Mouse (Mus musculus) forelimb bud, embryonic 11.5 days (tissue): ENCODE data around the gene Traf7.
A peak's percentile ranks its signal among the peaks of the same experiment; 100 is the strongest.

Experiments
- DNase-seq: peaks from one replicate; pipeline ENCODE4 v3.0.0-alpha.2; 2012; ENCODE audit warnings: low read depth, low spot score

The Traf7 gene

DNA sequence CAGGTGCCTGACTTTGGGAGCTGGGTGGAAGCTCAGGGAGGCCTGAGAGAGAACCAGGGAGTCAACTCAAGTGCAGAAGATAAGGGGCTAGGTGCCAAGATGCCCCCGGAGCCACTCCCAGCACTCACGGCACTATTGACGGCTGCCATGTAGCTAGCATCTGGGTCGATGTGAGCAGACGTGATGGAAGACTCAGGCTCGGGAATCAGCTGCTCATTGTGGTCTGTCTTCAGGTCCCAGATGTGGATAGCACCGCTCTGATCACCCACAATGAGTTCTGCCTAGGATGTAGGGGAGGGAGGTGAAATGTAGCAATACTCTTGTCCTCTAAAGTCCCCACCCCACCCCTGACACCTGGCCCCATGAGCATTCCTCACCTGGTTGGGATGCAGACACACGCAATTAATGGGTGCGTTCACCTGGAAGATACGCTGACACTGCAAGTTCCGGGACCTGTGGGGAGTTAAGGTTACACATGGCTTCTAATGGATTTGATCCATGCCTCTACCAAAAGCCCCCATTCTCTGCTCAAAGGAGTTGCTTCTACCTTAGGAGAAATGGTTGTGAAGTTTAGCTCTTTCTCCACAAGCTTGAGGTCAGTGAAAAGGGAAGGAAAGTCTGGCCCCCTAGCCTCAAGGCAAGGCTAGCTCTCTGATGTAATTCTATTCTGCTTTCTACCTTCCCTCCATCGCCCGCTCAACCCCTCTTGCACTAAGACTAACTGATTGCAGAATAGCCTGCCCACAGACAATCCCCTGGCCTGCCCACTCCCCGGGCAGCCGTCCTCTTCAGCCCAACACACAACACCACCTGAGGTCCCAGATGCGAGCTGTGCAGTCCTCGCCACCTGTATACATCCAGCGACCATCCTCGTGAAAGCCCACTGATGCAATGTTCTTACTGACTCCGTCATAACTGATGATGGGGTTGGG is 50.4 kb downstream of the Traf7 start:
- no peak for DNase-seq

DNA sequence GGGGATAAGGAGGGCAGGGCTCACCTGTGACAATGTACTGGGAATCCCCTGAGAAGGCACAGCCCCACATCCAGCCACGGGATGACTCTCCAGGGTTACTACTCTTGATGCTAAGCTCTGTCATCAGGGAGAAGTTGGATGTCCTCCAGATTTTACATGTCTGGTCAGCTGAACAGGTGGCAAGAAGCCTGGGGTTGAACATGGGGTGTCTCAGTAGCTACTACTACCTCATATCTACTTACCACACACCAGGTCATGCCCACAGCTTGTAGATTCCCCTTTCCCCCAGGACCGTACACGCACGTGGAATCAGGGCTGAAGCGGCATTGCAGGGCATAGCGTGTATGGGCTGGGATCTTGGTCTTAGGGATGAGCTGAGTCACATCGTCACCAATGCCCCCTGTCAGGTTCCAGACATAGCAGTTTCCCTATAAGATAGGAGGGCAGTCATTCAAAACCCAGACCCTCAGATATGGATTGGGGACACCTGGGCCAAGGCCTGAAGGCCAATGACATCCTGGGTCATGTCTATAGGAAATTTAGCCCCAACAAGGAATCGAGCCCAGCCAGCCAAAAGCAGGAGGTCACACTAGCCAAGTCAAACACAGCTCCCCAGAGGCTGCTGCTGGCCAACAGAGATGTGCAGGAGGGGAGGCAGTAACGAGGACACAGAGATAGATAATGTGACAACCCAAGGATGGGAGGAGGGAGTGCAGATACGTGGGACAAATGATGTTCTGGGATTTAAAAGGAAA is 51.5 kb downstream of the Traf7 start:
- no peak for DNase-seq

DNA sequence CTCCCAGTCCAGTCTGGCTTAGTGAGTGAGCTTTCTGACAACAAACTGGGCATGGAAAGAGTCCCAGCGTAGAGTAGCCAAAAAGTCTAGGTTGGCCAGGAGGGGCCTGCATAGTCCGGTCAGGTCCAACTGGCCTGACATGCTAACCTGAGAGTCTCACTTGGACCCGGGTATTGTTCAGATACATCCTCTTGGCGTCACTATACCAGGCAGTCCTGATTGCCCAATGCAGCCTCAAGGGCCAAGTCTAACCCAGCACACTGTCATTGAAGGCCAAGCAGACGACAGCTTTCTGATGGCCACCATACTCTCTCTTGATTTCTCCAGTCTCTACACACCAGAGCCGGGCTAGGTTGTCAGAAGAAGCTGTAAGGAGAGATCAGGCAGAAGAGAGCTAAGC is 52.2 kb downstream of the Traf7 start:
- DNase-seq = no peak

DNA sequence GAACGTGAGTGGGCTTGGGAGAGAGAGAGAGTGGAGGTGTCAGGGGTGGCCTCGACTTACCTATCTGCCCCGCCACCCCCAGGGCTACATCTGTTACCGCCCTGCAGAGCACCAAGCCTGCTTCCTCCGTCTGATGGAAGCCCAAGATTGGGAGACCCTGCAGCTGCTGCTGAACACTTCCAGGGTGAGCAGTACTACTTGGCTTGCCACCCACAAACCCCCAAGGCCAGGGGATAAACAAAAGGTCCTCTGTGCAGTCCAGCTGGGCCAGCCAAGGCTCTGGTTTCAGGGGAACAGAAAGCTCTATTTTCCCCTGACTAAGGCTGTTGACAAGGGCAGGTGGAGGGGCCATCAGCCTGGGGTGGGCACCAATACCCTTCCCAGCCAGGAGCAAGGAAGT is 53.2 kb downstream of the Traf7 start:
- no peak for DNase-seq

DNA sequence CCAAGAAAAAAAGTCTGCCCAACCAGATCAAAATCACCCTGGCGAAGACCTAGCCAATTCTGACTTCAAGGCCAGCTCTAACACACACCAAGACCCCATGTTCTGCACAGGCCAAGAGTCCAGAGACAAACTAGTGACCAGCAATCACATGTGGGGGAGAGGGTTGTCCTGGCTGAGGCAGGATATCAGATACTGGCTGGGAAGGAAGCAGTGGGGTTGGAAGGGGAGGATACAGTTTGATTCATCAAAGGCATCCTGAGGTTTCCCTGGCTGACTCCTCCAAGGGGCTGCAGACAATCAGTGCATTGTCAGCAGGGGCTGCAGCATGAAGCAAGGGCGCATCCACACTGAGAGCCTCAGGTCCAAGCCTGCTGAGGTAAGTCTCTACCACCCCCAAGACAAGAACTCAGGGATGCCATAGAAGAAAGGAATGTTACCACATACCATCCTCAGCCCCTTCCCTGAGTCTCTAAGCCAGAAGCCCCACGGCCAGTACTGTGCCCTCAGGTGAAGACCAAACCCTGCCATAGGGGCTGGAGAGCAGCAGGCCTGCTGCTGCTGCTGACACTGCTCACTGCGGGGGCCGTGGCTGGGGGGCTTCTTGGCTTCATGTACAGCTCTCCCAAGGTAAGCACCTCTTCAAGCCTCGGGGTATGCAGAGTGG is 54.0 kb downstream of the Traf7 start, which contains the start of gene Bricd5:
Gene Bricd5 (plus strand): TSS at position 273 of the 664 bp plus-strand sequence.
- DNase-seq = no peak

DNA sequence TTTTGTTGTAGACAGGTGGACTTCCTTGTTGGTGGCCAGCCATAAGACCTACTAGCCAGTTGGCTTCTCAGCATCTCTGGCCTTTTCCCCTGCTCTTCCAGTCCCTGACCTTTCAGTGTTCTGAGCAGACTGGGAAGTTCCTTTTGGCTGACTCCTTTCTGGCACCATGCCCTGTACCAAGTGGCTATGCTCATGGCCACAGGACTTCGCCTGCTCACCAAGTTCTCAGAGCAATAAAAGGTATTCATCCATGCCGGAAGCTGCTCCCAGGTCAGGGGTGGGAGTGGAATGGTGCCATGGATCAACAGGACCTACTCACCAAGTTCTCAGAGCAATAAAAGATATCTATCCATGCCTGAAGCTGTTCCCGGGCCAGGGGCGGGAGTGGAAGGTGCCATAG is 55.2 kb downstream of the Traf7 start:
- DNase-seq = no peak

DNA sequence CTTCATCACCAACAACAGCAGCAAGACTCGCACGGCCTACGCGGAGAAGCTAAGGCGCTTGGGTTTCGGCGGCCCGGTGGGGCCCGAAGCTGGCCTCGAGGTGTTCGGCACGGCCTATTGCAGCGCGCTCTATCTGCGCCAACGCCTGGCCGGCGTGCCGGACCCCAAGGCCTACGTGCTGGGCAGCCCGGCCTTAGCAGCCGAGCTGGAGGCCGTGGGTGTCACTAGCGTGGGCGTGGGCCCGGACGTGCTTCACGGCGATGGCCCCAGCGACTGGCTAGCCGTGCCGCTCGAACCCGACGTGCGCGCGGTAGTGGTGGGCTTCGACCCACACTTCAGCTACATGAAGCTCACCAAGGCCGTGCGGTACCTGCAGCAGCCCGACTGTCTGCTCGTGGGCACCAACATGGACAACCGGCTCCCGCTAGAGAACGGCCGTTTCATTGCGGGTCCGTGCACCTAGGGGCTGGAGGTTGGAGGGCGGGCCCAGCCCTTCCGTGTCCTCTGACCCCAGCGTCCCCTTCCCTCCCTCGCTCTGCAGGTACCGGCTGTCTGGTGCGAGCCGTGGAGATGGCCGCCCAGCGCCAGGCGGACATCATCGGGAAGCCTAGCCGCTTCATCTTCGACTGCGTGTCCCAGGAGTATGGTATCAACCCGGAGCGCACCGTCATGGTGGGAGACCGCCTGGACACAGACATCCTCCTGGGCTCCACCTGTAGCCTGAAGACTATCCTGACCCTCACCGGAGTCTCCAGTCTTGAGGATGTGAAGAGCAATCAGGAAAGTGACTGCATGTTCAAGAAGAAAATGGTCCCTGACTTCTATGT is 56.8 kb downstream of the Traf7 start:
- no peak for DNase-seq

DNA sequence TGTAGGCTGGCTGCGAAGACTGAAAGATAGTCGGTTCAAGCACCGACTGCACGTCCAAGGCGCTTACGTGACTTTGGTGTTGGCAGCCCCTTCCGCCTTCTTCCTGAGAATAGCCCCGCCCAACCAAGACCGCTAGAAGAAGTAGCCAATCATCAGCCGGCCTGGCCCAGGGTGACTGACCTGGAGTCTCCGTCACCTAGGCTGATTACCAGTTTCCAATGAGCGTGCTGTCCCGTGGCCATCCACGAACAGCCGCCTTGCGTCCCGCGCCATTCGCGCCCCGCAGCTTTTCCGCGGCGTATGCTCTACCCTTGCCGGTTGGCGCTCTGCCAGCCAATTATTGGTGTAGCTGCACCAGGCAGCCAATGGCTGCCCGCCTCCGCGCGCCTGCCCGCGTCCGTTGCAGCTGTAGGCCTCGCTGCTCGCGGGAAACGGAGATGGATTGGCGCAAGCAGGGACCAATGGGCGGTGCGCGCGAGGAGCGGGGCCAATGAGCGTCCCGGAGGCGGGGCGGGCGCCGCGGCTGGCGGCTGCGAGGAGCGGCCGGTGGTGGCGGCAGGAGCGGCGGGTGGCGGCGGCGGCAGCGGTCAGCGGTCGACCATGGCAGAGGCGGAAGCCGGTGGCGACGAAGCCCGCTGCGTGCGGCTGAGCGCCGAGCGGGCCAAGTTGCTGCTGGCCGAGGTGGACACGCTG is 57.7 kb downstream of the Traf7 start, which contains the start of the genes E4f1 and Pgp:
Gene E4f1 (minus strand): TSS at position 404 of the 693 bp plus-strand sequence.
Gene Pgp (plus strand): TSS at position 483 of the 693 bp plus-strand sequence.
- peak; percentile 98 for DNase-seq

DNA sequence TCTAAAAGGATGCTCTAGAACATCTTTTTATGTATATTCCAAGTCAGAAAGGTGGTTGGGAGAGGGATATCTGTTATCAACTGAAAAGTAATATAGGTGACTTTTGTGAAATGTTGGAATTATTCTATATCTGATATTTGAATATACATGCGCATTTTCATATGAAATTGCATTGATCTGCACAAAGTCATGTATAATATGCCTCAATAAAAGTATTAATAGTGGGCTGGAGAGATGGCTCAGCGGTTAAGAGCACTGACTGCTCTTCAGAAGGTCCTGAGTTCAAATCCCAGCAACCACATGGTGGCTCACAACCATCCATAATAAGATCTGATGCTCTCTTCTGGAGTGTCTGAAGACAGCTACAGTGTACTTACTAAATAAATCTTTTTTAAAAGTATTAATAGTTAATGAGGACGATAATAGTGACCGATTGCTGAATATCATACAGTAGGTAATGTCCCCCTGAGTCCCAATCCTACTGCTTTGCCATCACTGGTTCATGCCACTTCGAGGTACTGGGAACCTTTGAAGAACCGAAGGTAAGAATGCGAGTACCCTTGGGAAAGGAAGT is 58.3 kb downstream of the Traf7 start:
- DNase-seq = no peak

DNA sequence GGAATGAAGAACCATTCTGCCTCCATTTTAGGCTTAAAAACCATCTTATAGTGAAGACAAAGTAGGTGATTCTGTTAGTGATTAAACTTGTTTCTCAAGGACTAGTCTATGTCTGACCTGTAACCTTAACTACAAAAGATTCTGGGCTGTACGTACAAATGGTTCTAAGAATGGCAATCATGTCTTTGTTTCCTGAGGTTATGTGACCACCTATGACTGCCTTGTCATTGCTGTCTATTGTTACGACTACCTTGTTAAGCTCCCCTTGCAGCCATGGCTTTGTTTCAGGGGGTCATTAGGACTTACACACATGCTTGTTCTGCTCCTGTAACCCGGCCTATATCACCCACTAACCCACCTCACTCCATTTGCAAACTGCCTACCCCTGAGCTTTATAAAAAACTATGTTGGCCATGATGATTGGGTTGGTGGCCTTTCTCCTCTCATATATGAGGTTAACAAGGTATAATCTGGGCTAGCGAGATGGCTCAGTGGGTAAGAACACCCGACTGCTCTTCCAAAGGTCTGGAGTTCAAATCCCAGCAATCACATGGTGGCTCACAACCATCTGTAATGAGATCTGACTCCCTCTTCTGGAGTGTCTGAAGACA is 59.0 kb downstream of the Traf7 start:
- DNase-seq = no peak

DNA sequence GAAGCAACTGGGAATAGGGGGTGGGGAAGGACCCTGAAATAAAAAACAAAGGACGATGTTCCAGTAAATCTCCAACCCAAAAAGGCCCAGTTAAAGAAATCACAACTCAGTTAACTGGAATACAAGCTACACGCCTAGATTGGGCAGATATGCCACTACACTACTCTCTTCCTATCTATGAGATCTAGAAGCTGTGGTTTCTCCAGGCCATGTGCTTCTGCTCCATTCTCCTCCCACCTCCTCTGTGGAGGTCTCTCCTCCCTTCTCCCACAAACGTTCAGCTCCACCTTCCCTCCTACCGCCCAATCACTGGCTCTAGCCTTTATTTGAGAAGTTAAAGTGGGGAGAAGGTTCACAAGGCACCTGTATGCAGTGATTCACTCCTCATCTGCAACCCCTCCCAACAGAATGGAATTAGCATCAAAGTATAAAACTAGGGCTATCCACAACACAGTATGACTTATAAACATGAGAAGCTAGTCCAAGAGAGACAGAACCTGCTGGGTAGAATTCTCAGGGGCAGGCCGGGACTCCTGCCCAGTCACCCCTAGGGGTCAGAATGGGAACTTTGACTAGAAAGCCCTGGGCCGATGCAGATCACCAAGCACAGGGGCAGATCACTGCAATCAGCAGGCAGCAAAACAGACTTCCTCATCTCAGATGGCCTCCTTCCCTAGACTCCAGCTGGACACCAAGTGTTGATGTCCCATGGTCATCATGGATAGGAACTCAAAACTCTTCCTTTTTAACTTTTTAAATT is 64.2 kb downstream of the Traf7 start:
- no peak for DNase-seq

DNA sequence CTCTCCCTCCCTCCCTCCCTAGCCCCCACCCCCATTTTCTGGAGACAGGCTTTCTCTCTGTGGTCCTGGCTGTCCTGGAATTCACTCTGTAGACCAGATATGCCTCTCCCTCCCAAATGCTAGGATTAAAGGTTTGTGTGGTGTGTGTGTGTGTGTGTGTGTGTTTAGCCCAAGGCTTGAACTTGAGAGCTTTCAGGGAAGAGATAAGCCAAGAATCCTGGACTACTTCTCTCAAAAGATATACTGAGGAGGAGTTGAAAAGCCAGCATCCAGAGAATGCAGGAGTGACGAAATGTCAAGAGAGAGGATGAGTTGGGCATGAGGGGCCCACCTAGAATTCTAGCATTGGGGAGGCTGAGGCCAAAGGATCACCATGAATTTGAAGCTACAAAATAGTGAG is 64.8 kb downstream of the Traf7 start:
- DNase-seq = no peak

DNA sequence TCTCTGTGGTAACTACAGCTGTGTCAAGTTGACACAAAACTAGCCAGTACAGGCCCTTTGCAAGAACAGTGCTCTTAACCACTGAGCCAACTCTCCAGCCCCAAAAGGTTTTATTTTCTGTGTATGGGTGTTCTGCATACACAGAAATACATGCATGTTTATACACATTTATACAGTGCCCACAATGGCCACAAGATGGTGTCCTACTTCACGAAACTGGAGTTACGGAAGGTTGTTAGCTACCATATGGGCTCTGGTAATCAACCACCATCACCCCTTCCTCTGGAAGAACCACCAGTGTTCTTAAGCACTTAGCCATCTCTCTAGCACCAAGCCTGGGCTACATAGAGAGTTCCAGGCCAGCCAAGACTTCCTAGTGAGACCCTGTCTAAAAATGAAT is 66.2 kb downstream of the Traf7 start:
- peak; percentile 56 for DNase-seq
